ENCODE assay signal across 1 mouse cellular context in genomic region chr3:127848088-127848808, GRCm38 (mm10).
A peak's percentile ranks its signal among the peaks of the same experiment; 100 is the strongest.
TF ChIP-seq lines count a peak whose summit lies in the region.

No protein-coding gene starts in this region.

TF ChIP-seq in MEL, 35 proteins besides CTCF, POLR2A, EP300 and RAD21 (continued from another document):
- TF ChIP-seq ZNF384 (IDR thresholded peaks at IDR 0.05; ENCODE audit: low read depth, low read length) (no peak), NELFE (IDR thresholded peaks at IDR 0.05; ENCODE audit: low read depth, low read length) (no peak), MAFK (IDR thresholded peaks at IDR 0.05; ENCODE audit: borderline replicate concordance, low read depth, low read length) (no peak), MAZ (IDR thresholded peaks at IDR 0.05; ENCODE audit: low read depth, low read length) (peak; percentile 44; the same call in 1 of the 2 replicates), USF2 (IDR thresholded peaks at IDR 0.05; ENCODE audit: borderline replicate concordance in 1 of 2, insufficient read depth in 1 of 2, low read depth in 1 of 2, low read length in 2 of 2) (no peak), MEF2A (IDR thresholded peaks at IDR 0.05; ENCODE audit: extremely low read depth, insufficient replicate concordance, low read depth, low read length, poor library complexity, severe bottlenecking) (no peak), CHD1 (IDR thresholded peaks at IDR 0.05; ENCODE audit: low read depth, low read length) (no peak), SIN3A (IDR thresholded peaks at IDR 0.05; ENCODE audit: low read length) (peak; percentile 68), MXI1 (IDR thresholded peaks at IDR 0.05; ENCODE audit: low read depth, low read length) (peak; percentile 64), E2F4 (IDR thresholded peaks at IDR 0.05; ENCODE audit: borderline replicate concordance, low read depth, low read length) (no peak), JUND (IDR thresholded peaks at IDR 0.05; ENCODE audit: low read depth, low read length) (peak; percentile 74; the same call in 1 of the 2 replicates), MYB (IDR thresholded peaks at IDR 0.05; ENCODE audit: low read depth, low read length) (no peak), GABPA (IDR thresholded peaks at IDR 0.05; ENCODE audit: low read depth, low read length) (no peak), KAT2A (conservative IDR thresholded peaks at IDR 0.05; ENCODE audit: low read depth, low read length) (no peak), NRF1 (IDR thresholded peaks at IDR 0.05; ENCODE audit: insufficient read depth, low read depth, low read length, poor library complexity, severe bottlenecking) (no peak), USF1 (IDR thresholded peaks at IDR 0.05; ENCODE audit: low read depth, low read length) (peak; percentile 14; the same call in 1 of the 2 replicates), ZKSCAN1 (IDR thresholded peaks at IDR 0.05; ENCODE audit: low read depth, low read length) (no peak), ZC3H11A (IDR thresholded peaks at IDR 0.05; ENCODE audit: low read depth, low read length) (no peak), ZMIZ1 (IDR thresholded peaks at IDR 0.05; ENCODE audit: low read depth, low read length) (no peak), MYC (IDR thresholded peaks at IDR 0.05; ENCODE audit: low read depth, low read length) (peak; percentile 20; the same call in 1 of the 2 replicates), RCOR1 (IDR thresholded peaks at IDR 0.05; ENCODE audit: low read depth, low read length) (peak; percentile 41; the same call in 1 of the 2 replicates), MAX (IDR thresholded peaks at IDR 0.05; ENCODE audit: low read length) (peak; percentile 51; the same call in 1 of the 2 replicates), SMC3 (IDR thresholded peaks at IDR 0.05; ENCODE audit: low read depth, low read length) (no peak), POLR2AphosphoS2 (IDR thresholded peaks at IDR 0.05; ENCODE audit: low read length) (no peak), GATA1 (IDR thresholded peaks at IDR 0.05; ENCODE audit: low read depth, low read length) (peak; percentile 85)
